Mouse (Mus musculus) stomach, adult 2 months (tissue): ENCODE measurements around the gene Cyp4f39. TPM values are rescaled to one million over a fixed set of nuclear protein-coding genes. Genes with fewer than 3 reads are reported as not detected.

Source experiments
- polyA plus RNA-seq: library from polyadenylated mRNA; depleted of rRNA; stranded (reverse); fragments of >200 nt; gene quantifications from 2 replicates; pipeline ENCODE4 v1.2.3, GENCODE M21; 2012; rRNA removed

The Cyp4f39 gene
- polyA plus RNA-seq: 21.2 and 27.1 TPM in 2 replicates

GRCm38 (mm10) chr17:32452482-32452881 lies at the start of gene Cyp4f39:
Cyp4f39 (plus strand) TSS chr17:32452723.

DNA sequence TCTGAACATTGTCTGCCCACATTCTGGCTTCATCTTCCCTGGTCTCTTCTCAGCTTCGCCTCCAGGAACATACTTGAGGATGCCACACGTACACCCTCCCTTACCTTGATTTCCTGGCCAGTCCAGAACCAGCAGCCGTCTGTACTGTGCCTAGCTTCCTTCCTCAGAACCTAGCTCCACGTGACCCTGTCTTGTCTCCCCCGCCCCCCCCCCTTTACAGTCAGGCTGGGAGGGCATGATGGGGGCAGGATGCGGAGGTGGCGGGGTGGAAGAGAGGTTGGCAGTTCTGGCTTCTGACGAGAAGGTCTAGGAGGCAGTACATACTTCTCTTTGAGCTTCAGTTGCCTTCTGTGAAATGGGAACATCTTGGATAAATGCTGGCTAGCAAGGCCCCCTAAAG lies 49.1 kb upstream of the Cyp4f39 start, which contains the start of gene Rasal3:
Gene Rasal3, minus strand, starts transcription at position 167 of the 400 bp plus-strand sequence.

DNA sequence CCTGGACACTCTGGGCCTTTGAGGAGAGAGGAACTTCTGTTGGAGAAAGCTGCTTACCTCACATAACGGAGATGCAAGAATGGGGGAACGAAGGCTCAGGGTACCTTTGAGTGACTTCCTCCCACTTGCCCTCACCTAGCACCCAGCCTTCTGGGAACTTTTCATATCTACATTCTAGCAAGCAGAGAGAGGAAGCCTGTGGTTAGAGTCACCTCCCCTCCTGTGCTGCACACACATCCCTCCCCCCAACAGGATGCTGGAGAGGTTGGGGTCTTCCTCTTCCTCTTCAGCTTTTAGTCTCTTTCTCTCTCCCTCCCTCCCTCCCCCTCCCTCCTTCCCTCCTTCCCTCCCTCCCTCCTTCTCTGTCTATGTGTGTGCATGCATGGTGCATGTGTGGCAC lies 28.5 kb upstream of the Cyp4f39 start, which contains the start of gene Pglyrp2:
Gene Pglyrp2, minus strand, starts transcription at position 134 of the 400 bp plus-strand sequence.

GRCm38 (mm10) chr17:32505851-32506728 lies 53.6 kb downstream of the Cyp4f39 start, which contains the start of gene Cyp4f17:
Cyp4f17 (plus strand) TSS chr17:32506050.

DNA sequence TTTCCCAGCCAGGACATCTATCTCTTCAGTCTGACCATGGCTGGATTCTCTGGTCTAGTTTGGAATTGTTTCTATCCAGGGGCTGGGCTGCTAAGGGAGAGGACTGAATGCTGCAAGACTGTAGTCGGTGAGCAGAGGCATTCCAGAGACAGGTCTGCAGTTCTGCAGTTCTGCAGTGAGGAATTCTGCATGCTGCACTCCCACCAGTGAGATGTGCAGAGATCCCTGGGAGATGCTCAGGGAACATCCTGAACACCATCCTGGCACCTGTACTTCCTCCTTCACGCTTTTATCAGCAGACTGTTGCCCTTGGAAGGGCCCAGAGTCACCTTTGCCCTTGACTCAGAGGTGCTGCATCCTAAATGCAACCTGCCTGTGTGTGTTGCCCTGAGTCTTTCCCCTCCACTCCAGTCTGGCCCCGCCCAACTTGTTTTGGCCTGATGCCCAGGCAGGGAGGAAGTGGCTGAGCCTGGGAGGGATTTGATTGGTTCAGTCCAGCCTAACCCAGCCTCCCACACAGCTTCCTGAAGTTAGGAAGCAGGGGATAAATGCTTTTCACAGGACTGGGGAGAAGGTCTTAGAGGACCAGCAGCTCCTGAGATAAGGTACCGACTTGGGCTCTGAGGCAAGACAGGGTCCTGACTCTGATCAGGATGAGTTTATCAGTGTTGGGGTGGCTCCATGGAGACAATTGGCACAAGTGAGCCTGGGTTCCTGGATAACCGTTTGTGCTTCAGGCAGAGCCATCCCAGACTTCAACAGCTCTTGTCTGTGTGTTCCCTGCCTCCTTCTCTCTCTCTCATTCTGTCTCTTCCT lies 83.7 kb downstream of the Cyp4f39 start, which contains the start of gene Cyp4f16:
Gene Cyp4f16, plus strand, starts transcription at position 508 of the 816 bp plus-strand sequence.

Other genes starting within 250 kb of the Cyp4f39 start
- 16.7 and 17.2 TPM in 2 replicates for gene Brd4, start 168.0 kb upstream of the Cyp4f39 start, polyA plus RNA-seq
- 15.0 and 21.7 TPM in 2 replicates for gene Akap8, start 131.5 kb upstream of the Cyp4f39 start, polyA plus RNA-seq
- 60.1 and 67.0 TPM in 2 replicates for gene Akap8l, start 102.1 kb upstream of the Cyp4f39 start, polyA plus RNA-seq
- gene Wiz, start 63.3 kb upstream of the Cyp4f39 start, polyA plus RNA-seq: 18.0 and 18.1 TPM in 2 replicates
- gene Rasal3, start 49.1 kb upstream of the Cyp4f39 start, polyA plus RNA-seq: 1.2 and 2.6 TPM in 2 replicates
- gene Pglyrp2, start 28.6 kb upstream of the Cyp4f39 start, polyA plus RNA-seq: 0.73 and 0.87 TPM in 2 replicates
- 3.7 and 5.2 TPM in 2 replicates for gene Cyp4f17, start 53.3 kb downstream of the Cyp4f39 start, polyA plus RNA-seq
- 11.7 and 12.5 TPM in 2 replicates for gene Cyp4f16, start 83.8 kb downstream of the Cyp4f39 start, polyA plus RNA-seq
- 0.03 TPM in 1 of 2 replicates, not detected in the other for gene Cyp4f37, start 168.6 kb downstream of the Cyp4f39 start, polyA plus RNA-seq
- 0.08 and 0.14 TPM in 2 replicates for gene Cyp4f40, start 206.2 kb downstream of the Cyp4f39 start, polyA plus RNA-seq
- gene Cyp4f15, start 232.9 kb downstream of the Cyp4f39 start, polyA plus RNA-seq: 0.17 and 0.59 TPM in 2 replicates